Mouse (Mus musculus) liver, adult 2 months (tissue): ENCODE results near the gene Ldlrad2.

Source experiments
- CTCF ChIP-seq: fragments of 200-500 bp; IDR thresholded peaks from 2 replicates; pipeline ENCODE4 v1.5.1; 2011; ENCODE audit warnings: low read depth, low read length, control low read depth
- POLR2A ChIP-seq: fragments of 200-500 bp; IDR thresholded peaks from 2 replicates; pipeline ENCODE4 v1.6.1; 2011; ENCODE audit warnings: low read length, control low read depth; ENCODE audit not compliant: insufficient read depth; ENCODE audit errors: extremely low read depth

DNA sequence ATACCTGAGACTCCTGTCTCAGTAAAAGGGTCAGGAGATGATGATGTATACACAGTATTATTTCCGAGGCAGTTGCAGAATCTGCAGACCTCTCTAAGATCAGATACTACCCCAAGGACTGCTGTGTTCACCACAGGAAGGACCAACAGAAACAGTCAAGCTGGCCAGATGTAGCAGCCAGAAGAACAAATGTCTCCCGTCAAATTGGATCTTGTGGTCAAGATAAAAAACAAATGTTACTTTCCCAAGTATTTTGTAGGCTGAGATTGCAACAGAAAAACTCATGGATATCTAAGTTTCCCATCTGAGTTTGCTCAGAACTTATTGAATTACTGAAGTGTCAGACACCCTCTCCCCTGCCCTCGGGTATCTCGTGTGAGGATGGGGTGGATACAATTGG lies 5.4 kb upstream of the Ldlrad2 start:
- no peak for TF ChIP-seq POLR2A
- TF ChIP-seq CTCF, result no peak
